Mouse (Mus musculus) heart, embryonic 13.5 days (tissue): ENCODE measurements around the gene Kat8. TPM values are rescaled to one million over a fixed set of nuclear protein-coding genes. Genes with fewer than 3 reads are reported as not detected.

ENCODE experiments used
- ATAC-seq: fragments of 200-750 bp; cut with Nextera tagmentation; 2 replicates; pipeline ENCODE4 v1.8.0; 2017; ENCODE audit warnings: moderate TSS enrichment; ENCODE audit not compliant: insufficient number of reproducible peaks, low FRiP score, low TSS enrichment; ENCODE audit errors: extremely low read depth
- H3K27ac ChIP-seq: fragments of 300-500 bp; sonication (generic); replicated peaks from 2 replicates; pipeline ENCODE4 v1.5.1; 2015; ENCODE audit warnings: moderate library complexity, mild to moderate bottlenecking, inconsistent platforms
- H3K27me3 ChIP-seq: fragments of 300-500 bp; sonication (generic); replicated peaks from 2 replicates; pipeline ENCODE4 v1.6.1; 2015; ENCODE audit warnings: mild to moderate bottlenecking, inconsistent platforms
- H3K36me3 ChIP-seq: fragments of 300-500 bp; sonication (generic); 2 replicates; pipeline ENCODE4 v1.6.1; 2015; ENCODE audit warnings: mild to moderate bottlenecking, inconsistent platforms
- H3K4me1 ChIP-seq: fragments of 300-500 bp; sonication (generic); 2 replicates; pipeline ENCODE4 v1.6.1; 2015; ENCODE audit warnings: inconsistent platforms
- H3K4me2 ChIP-seq: fragments of 300-500 bp; sonication (generic); 2 replicates; pipeline ENCODE4 v1.6.1; 2015; ENCODE audit warnings: inconsistent platforms, mild to moderate bottlenecking, moderate library complexity
- H3K4me3 ChIP-seq: fragments of 300-500 bp; sonication (generic); 2 replicates; pipeline ENCODE4 v1.5.1; 2015; ENCODE audit warnings: moderate library complexity, mild to moderate bottlenecking, inconsistent platforms
- H3K9ac ChIP-seq: fragments of 300-500 bp; sonication (generic); 2 replicates; pipeline ENCODE4 v1.6.1; 2015; ENCODE audit warnings: inconsistent platforms, mild to moderate bottlenecking, moderate library complexity
- H3K9me3 ChIP-seq: fragments of 300-500 bp; sonication (generic); 2 replicates; pipeline ENCODE4 v1.6.1; 2016; ENCODE audit warnings: inconsistent platforms
- WGBS: fragments of 180-500 bp; shearing (Covaris S2); methylation state at CpG from one replicate; pipeline ENCODE4 v1.1.7; 2015; ENCODE audit warnings: mixed read lengths; 5-methylcytosine and 5-hydroxymethylcytosine counted together
- polyA plus RNA-seq: library from polyadenylated mRNA; unstranded; fragments of >200 nt; fragmentation: Nextera tagmentation; extraction: Ambion mirVana; gene quantifications from 2 replicates; pipeline ENCODE4 v1.2.1, GENCODE M21; 2015

Kat8 gene
- 25.1 and 27.0 TPM in 2 replicates for polyA plus RNA-seq

GRCm38 (mm10) chr7:127912190-127912871, at the start of gene Kat8:
Gene Kat8, plus strand, starts transcription at chr7:127912516.
- Histone ChIP-seq H3K9ac (peak within 1 kb of the TSS; percentile 89), H3K9me3 (no peaks in the 10 kb centered on the region), H3K27ac (peak within 1 kb of the TSS; percentile 87), H3K4me2 (peak within 1 kb of the TSS; percentile 78), H3K36me3 (peaks cover 58% of the 10 kb centered on the region), H3K4me1 (peaks cover 14% of the 10 kb centered on the region), H3K27me3 (no peaks in the 10 kb centered on the region), H3K4me3 (peak within 1 kb of the TSS; percentile 88)
- 1% methylated on average over 40 of the region's 40 CpGs for WGBS
- peak; percentile 92 for ATAC-seq

GRCm38 (mm10) chr7:127866434-127866833, 45.9 kb upstream of the Kat8 start:
- H3K4me2 ChIP-seq, result no peak overlapping the region
- peaks cover 56% of the 10 kb centered on the region for H3K36me3 ChIP-seq
- peaks cover 8% of the 10 kb centered on the region; the same call in 1 of the 2 replicates for H3K4me1 ChIP-seq
- 92% methylated on average over 12 of the region's 12 CpGs for WGBS
- no peak overlapping the region for H3K9ac ChIP-seq
- no peaks in the 10 kb centered on the region for H3K9me3 ChIP-seq
- ATAC-seq, result no peak
- no peak overlapping the region for H3K27ac ChIP-seq
- no peak overlapping the region for H3K4me3 ChIP-seq
- no peaks in the 10 kb centered on the region for H3K27me3 ChIP-seq

- Histone ChIP-seq H3K4me1 (peaks cover 8% of the 10 kb centered on the region; the same call in 1 of the 2 replicates), H3K27me3 (no peaks in the 10 kb centered on the region), H3K9ac (no peak overlapping the region), H3K4me3 (no peak overlapping the region), H3K27ac (no peak overlapping the region), H3K4me2 (no peak overlapping the region), H3K9me3 (no peaks in the 10 kb centered on the region), H3K36me3 (peaks cover 64% of the 10 kb centered on the region)
- 95% methylated on average over 18 of the region's 18 CpGs for WGBS
- ATAC-seq, result no peak
These were observed 44.7 kb upstream of the Kat8 start for GRCm38 (mm10) chr7:127867641-127868040.

- no peak for ATAC-seq
- Histone ChIP-seq H3K27ac (no peak overlapping the region), H3K9ac (no peak overlapping the region), H3K4me3 (no peak overlapping the region), H3K4me1 (peaks cover 22% of the 10 kb centered on the region), H3K4me2 (no peak overlapping the region), H3K36me3 (peaks cover 71% of the 10 kb centered on the region), H3K9me3 (no peaks in the 10 kb centered on the region), H3K27me3 (no peaks in the 10 kb centered on the region)
- 63% methylated on average over 3 of the region's 3 CpGs for WGBS
These were observed 43.0 kb upstream of the Kat8 start for GRCm38 (mm10) chr7:127869149-127869810.

GRCm38 (mm10) chr7:127870136-127870821, 42.0 kb upstream of the Kat8 start:
- ATAC-seq, result no peak
- H3K4me2 ChIP-seq, result no peak overlapping the region
- 76% methylated on average over 5 of the region's 5 CpGs for WGBS
- no peaks in the 10 kb centered on the region for H3K9me3 ChIP-seq
- H3K36me3 ChIP-seq, result peaks cover 61% of the 10 kb centered on the region
- H3K27me3 ChIP-seq, result no peaks in the 10 kb centered on the region
- no peak overlapping the region for H3K27ac ChIP-seq
- H3K4me3 ChIP-seq, result no peak overlapping the region
- peaks cover 30% of the 10 kb centered on the region for H3K4me1 ChIP-seq
- H3K9ac ChIP-seq, result no peak overlapping the region

GRCm38 (mm10) chr7:127874812-127875626, 37.3 kb upstream of the Kat8 start:
- Histone ChIP-seq H3K4me1 (peaks cover 31% of the 10 kb centered on the region), H3K36me3 (peaks cover 53% of the 10 kb centered on the region), H3K4me3 (peak overlapping the region; percentile 97), H3K27ac (peak overlapping the region; percentile 99), H3K9ac (peak overlapping the region; percentile 98), H3K27me3 (no peaks in the 10 kb centered on the region), H3K9me3 (no peaks in the 10 kb centered on the region), H3K4me2 (peak overlapping the region; percentile 95)
- 5% methylated on average over 20 of the region's 20 CpGs for WGBS
- ATAC-seq, result no peak

GRCm38 (mm10) chr7:127875627-127876001, 36.7 kb upstream of the Kat8 start:
- H3K36me3 ChIP-seq, result peaks cover 54% of the 10 kb centered on the region
- peak overlapping the region; percentile 99 for H3K27ac ChIP-seq
- no peaks in the 10 kb centered on the region for H3K27me3 ChIP-seq
- under 1% methylated on average over 43 of the region's 43 CpGs for WGBS
- H3K4me2 ChIP-seq, result peak overlapping the region; percentile 95
- peak; percentile 86 for ATAC-seq
- peaks cover 31% of the 10 kb centered on the region for H3K4me1 ChIP-seq
- H3K9me3 ChIP-seq, result no peaks in the 10 kb centered on the region
- H3K4me3 ChIP-seq, result peak overlapping the region; percentile 97
- peak overlapping the region; percentile 98 for H3K9ac ChIP-seq

- Histone ChIP-seq H3K27ac (peak within 1 kb of the TSS; percentile 99), H3K4me3 (peak within 1 kb of the TSS; percentile 97), H3K9ac (peak within 1 kb of the TSS; percentile 98), H3K9me3 (no peaks in the 10 kb centered on the region), H3K4me2 (peak within 1 kb of the TSS; percentile 95), H3K36me3 (peaks cover 54% of the 10 kb centered on the region), H3K27me3 (no peaks in the 10 kb centered on the region), H3K4me1 (peaks cover 31% of the 10 kb centered on the region)
- peak; percentile 74 for ATAC-seq
- WGBS, result 0% methylated on average over 41 of the region's 41 CpGs
These were observed 36.3 kb upstream of the Kat8 start, which contains the start of gene Zfp646 for GRCm38 (mm10) chr7:127876041-127876466. Gene Zfp646, plus strand, starts transcription at chr7:127876221.

- H3K27me3 ChIP-seq, result no peaks in the 10 kb centered on the region
- peaks cover 32% of the 10 kb centered on the region for H3K4me1 ChIP-seq
- 1% methylated on average over 60 of the region's 60 CpGs for WGBS
- H3K4me2 ChIP-seq, result peak within 1 kb of the TSS; percentile 95
- H3K27ac ChIP-seq, result peak within 1 kb of the TSS; percentile 99
- ATAC-seq, result peak; percentile 68
- peak within 1 kb of the TSS; percentile 98 for H3K9ac ChIP-seq
- peaks cover 55% of the 10 kb centered on the region for H3K36me3 ChIP-seq
- no peaks in the 10 kb centered on the region for H3K9me3 ChIP-seq
- peak within 1 kb of the TSS; percentile 97 for H3K4me3 ChIP-seq
These were observed 35.6 kb upstream of the Kat8 start, which contains the start of gene Zfp668 for GRCm38 (mm10) chr7:127876467-127877348. Gene Zfp668, minus strand, starts transcription at chr7:127876828.

GRCm38 (mm10) chr7:127879301-127879700, 33.0 kb upstream of the Kat8 start:
- Histone ChIP-seq H3K27ac (no peak overlapping the region), H3K9ac (no peak overlapping the region), H3K27me3 (no peaks in the 10 kb centered on the region), H3K4me1 (peaks cover 40% of the 10 kb centered on the region), H3K9me3 (no peaks in the 10 kb centered on the region), H3K36me3 (peaks cover 66% of the 10 kb centered on the region), H3K4me3 (no peak overlapping the region), H3K4me2 (no peak overlapping the region)
- WGBS, result 96% methylated on average over 9 of the region's 9 CpGs
- no peak for ATAC-seq
